Mouse (Mus musculus): Measurements from ENCODE around the gene Wwox.

The Wwox gene

GRCm38 (mm10) chr8:114439334-114440204, at the start of gene Wwox:
TSS of gene Wwox (plus strand) at chr8:114439655.
- peak; percentile 51; the same call in 1 of the 2 replicates for TF ChIP-seq GATA4 (IDR thresholded peaks at IDR 0.05; ENCODE audit: insufficient replicate concordance, low read length)

GRCm38 (mm10) chr8:114390465-114391254, 48.8 kb upstream of the Wwox start:
- no peak for TF ChIP-seq GATA4 (IDR thresholded peaks at IDR 0.05; ENCODE audit: insufficient replicate concordance, low read length)

GRCm38 (mm10) chr8:114398326-114398725, 41.1 kb upstream of the Wwox start:
- no peak for TF ChIP-seq GATA4 (IDR thresholded peaks at IDR 0.05; ENCODE audit: insufficient replicate concordance, low read length)

GRCm38 (mm10) chr8:114399273-114399672, 40.2 kb upstream of the Wwox start:
- TF ChIP-seq GATA4 (IDR thresholded peaks at IDR 0.05; ENCODE audit: insufficient replicate concordance, low read length) = no peak

GRCm38 (mm10) chr8:114401679-114402078, 37.8 kb upstream of the Wwox start:
- no peak for TF ChIP-seq GATA4 (IDR thresholded peaks at IDR 0.05; ENCODE audit: insufficient replicate concordance, low read length)

- TF ChIP-seq GATA4 (IDR thresholded peaks at IDR 0.05; ENCODE audit: insufficient replicate concordance, low read length) = no peak
Measured at GRCm38 (mm10) chr8:114411421-114411820, 28.0 kb upstream of the Wwox start.

DNA sequence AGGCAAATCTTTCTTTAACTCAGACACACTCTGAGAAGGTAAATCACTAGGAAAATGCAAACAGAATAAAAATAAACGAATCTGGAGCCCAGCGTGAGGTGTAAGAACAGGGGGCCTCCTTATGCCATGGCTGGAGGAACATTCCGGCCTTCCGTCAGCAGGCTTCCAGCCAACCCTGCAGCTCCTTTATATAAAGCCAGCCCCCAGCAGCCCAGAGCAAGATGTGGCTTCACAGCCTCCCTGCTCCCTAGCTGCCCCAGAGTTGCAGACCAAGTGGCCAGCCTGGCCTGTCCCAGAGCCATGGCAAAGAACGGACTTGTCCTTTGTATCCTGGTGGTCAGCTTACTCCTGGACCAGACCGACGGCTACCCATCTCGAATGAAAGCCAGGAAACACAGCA, 21.7 kb upstream of the Wwox start, which contains the start of gene Clec3a:
Gene Clec3a, plus strand, starts transcription at position 301 of the 400 bp plus-strand sequence.
- TF ChIP-seq GATA4 (IDR thresholded peaks at IDR 0.05; ENCODE audit: insufficient replicate concordance, low read length) = no peak

GRCm38 (mm10) chr8:114418486-114418885, 21.0 kb upstream of the Wwox start:
- no peak for TF ChIP-seq GATA4 (IDR thresholded peaks at IDR 0.05; ENCODE audit: insufficient replicate concordance, low read length)

DNA sequence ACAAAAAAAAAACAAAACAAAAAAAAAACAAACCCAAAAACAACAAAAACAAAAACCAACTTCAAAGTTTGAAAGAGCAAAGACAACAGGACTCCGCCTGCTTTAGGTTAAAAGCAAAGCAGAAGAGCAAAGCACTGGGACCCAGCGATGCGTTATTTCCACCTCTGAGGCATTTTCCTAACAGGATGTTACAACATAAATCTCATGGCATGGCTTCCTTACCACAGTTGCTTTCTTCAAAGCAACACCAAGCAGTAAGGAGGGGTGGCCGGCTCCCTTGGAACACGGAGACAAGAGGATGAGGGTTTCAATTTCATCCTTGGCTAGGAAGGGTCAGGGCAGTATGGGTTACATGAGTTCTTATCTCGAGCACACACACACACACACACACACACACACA, 20.6 kb upstream of the Wwox start:
- TF ChIP-seq GATA4 (IDR thresholded peaks at IDR 0.05; ENCODE audit: insufficient replicate concordance, low read length) = no peak

- TF ChIP-seq GATA4 (IDR thresholded peaks at IDR 0.05; ENCODE audit: insufficient replicate concordance, low read length) = no peak
Measured at GRCm38 (mm10) chr8:114421544-114421943, 17.9 kb upstream of the Wwox start.

DNA sequence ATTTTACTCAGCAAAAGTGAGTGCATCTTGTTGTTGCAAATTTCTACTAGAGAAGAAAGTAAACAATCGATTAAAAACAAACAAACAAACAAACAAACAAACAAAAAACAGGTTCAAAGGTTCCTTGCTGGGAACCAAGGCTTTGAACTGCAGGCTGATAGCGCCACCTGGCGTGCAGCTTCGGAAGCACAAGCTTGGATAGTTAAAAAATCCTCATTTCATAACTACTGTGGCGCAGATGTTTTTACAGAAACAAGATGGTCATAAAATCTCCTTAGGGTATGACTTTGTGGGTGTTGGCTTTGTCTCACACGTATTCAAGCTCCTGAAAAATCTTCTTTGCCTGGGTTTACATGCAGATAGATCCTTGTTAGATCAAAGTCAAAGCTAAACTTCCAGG, 1.2 kb upstream of the Wwox start:
- TF ChIP-seq GATA4 (IDR thresholded peaks at IDR 0.05; ENCODE audit: insufficient replicate concordance, low read length) = no peak

GRCm38 (mm10) chr8:114440205-114440589, 742 bp downstream of the Wwox start:
- TF ChIP-seq GATA4 (IDR thresholded peaks at IDR 0.05; ENCODE audit: insufficient replicate concordance, low read length) = no peak

DNA sequence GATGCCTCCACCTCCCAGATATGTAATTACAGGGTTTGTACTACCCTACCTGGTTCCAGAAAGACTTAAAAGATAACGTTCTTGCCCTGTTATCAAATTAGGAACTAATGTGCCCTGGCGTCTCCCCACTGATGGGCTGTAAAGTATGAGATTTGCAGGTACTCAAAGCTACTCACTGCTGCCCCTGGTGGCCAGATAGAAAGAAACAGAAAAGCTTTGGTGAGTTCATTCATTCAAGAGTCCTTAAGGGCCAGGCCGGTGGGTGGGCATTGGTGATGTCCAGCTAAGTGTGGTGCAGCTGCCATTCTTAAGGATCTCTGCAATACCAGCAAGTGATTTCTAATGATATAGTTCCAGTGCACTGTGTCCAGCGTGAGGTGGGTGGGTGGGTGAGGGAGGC, 2.2 kb downstream of the Wwox start:
- TF ChIP-seq GATA4 (IDR thresholded peaks at IDR 0.05; ENCODE audit: insufficient replicate concordance, low read length) = no peak

GRCm38 (mm10) chr8:114446884-114447283, 7.4 kb downstream of the Wwox start:
- no peak for TF ChIP-seq GATA4 (IDR thresholded peaks at IDR 0.05; ENCODE audit: insufficient replicate concordance, low read length)

- no peak for TF ChIP-seq GATA4 (IDR thresholded peaks at IDR 0.05; ENCODE audit: insufficient replicate concordance, low read length)
Measured at GRCm38 (mm10) chr8:114452278-114452677, 12.8 kb downstream of the Wwox start.

- TF ChIP-seq GATA4 (IDR thresholded peaks at IDR 0.05; ENCODE audit: insufficient replicate concordance, low read length) = peak; percentile 81; the same call in 1 of the 2 replicates
Measured at GRCm38 (mm10) chr8:114452781-114453221, 13.3 kb downstream of the Wwox start.
